Mouse (Mus musculus): ENCODE results near the gene Klhdc7b. TPM values are rescaled to one million over a fixed set of nuclear protein-coding genes. Genes with fewer than 3 reads are reported as not detected.

Klhdc7b gene
- polyA plus RNA-seq, 1 experiment from 2014 or later = not detected

DNA sequence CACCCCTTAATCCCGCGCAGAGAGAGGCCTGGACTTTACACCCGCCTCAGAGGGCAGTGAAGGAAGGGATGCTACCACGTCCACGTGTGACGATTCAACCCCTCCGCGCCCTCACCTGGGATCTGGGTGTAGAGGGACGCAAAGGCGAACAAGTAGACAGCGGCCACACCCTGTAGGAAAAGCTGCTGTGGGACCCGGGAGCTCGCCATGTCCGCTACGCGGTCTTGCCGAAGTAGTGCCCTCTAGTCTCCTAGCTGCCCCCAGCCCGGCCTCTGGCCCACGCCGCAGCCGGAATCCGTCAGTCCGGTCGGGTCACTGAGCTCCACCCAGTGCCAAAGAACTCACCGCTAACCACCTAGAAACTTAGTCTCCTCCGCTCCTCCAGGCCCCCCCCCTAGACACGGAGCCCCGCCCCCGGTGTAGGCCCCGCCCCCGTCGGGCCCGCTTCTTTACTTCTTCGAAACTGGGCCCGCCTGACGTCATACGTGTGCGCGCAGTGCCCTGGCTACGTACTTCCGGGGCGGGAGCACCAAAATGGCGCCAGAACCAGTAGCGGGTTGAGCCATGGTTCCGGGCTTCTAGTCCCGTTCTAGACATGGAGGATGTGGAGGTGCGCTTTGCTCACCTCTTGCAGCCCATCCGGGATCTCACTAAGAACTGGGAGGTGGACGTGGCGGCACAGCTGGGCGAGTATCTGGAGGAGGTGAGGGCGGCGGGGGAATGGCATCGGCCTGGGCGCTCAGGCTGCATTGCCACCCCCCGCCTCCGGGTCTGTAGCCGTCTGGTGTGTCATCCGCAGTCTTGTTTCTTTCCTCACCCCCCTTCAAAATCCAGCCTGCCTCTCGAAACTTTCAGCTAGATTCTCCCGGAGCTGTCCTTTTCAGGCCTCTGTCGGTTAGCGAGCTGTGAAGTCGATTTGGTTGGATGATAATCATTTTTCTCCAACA lies 29.2 kb upstream of the Klhdc7b start, which contains the start of the genes Lmf2 and Ncaph2:
Lmf2 (minus strand) TSS at position 419 of the 947 bp plus-strand sequence.
Ncaph2 (plus strand) TSS at position 479 of the 947 bp plus-strand sequence.
- under 1% methylated on average over 64 of the region's 64 CpGs for WGBS
- H3K9me3 ChIP-seq = no peaks in the 10 kb centered on the region
- H3K36me3 ChIP-seq = peaks cover 26% of the 10 kb centered on the region
- H3K27me3 ChIP-seq = no peaks in the 10 kb centered on the region
- H3K4me1 ChIP-seq (replicated peaks) = peaks cover 34% of the 10 kb centered on the region
- H3K4me3 ChIP-seq = peak within 1 kb of the TSS; percentile 72
- H3K4me2 ChIP-seq = peak within 1 kb of the TSS; percentile 91
- peak; percentile 94 for ATAC-seq (ENCODE audit: low FRiP score, low read depth)
- peak within 1 kb of the TSS; percentile 82 for H3K27ac ChIP-seq (replicated peaks)
- H3K9ac ChIP-seq = peak within 1 kb of the TSS; percentile 76

GRCm38 (mm10) chr15:89356372-89356771 lies 28.3 kb upstream of the Klhdc7b start:
- Histone ChIP-seq H3K9me3 (no peaks in the 10 kb centered on the region), H3K4me2 (peak overlapping the region; percentile 91), H3K4me1 (replicated peaks) (peaks cover 34% of the 10 kb centered on the region), H3K27ac (replicated peaks) (peak overlapping the region; percentile 82), H3K4me3 (peak overlapping the region; percentile 72), H3K9ac (peak overlapping the region; percentile 76), H3K27me3 (no peaks in the 10 kb centered on the region), H3K36me3 (peaks cover 26% of the 10 kb centered on the region)
- WGBS = 0% methylated on average over 15 of the region's 15 CpGs
- peak; percentile 41; the same call in 1 of the 2 replicates for ATAC-seq (ENCODE audit: low FRiP score, low read depth)

- Histone ChIP-seq H3K4me1 (replicated peaks) (peaks cover 34% of the 10 kb centered on the region), H3K36me3 (peaks cover 28% of the 10 kb centered on the region), H3K9ac (no peak overlapping the region), H3K4me3 (no peak overlapping the region), H3K4me2 (no peak overlapping the region), H3K27me3 (no peaks in the 10 kb centered on the region), H3K9me3 (no peaks in the 10 kb centered on the region), H3K27ac (replicated peaks) (no peak overlapping the region)
- ATAC-seq (ENCODE audit: low FRiP score, low read depth) = no peak
- WGBS = 87% methylated on average over 3 of the region's 3 CpGs
Measured at GRCm38 (mm10) chr15:89358784-89359183, 25.9 kb upstream of the Klhdc7b start.

DNA sequence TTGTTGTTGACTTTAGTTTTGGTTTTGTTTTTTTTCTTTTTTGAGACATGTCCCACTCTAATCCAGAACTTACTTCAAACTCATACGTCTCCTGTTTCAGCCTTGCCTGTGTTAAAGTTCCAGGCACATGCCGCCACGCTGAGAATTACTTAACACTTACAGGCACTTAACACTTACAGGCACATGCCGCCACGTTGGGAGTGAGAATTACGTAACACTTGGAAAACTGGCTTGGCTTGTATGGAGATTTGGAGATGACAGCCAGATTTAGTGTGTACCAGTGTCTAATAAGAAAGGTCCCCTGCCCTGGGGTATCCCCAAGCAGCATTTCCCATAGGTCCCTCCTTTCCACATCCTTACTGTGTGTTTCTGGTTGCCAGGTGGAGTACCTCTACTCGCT lies 21.7 kb upstream of the Klhdc7b start:
- Histone ChIP-seq H3K27ac (replicated peaks) (no peak overlapping the region), H3K9ac (no peak overlapping the region), H3K36me3 (peaks cover 71% of the 10 kb centered on the region), H3K4me3 (no peak overlapping the region), H3K4me2 (no peak overlapping the region), H3K4me1 (replicated peaks) (peaks cover 4% of the 10 kb centered on the region), H3K27me3 (no peaks in the 10 kb centered on the region), H3K9me3 (no peaks in the 10 kb centered on the region)
- no peak for ATAC-seq (ENCODE audit: low FRiP score, low read depth)
- 96% methylated on average over 7 of the region's 7 CpGs for WGBS

GRCm38 (mm10) chr15:89365141-89365551 lies 19.6 kb upstream of the Klhdc7b start:
- 94% methylated on average over 4 of the region's 4 CpGs for WGBS
- no peak overlapping the region for H3K4me2 ChIP-seq
- no peak overlapping the region for H3K27ac ChIP-seq (replicated peaks)
- H3K9ac ChIP-seq = no peak overlapping the region
- peaks cover 92% of the 10 kb centered on the region for H3K36me3 ChIP-seq
- H3K4me1 ChIP-seq (replicated peaks) = no peaks in the 10 kb centered on the region
- H3K9me3 ChIP-seq = no peaks in the 10 kb centered on the region
- H3K27me3 ChIP-seq = no peaks in the 10 kb centered on the region
- H3K4me3 ChIP-seq = no peak overlapping the region
- no peak for ATAC-seq (ENCODE audit: low FRiP score, low read depth)

- Histone ChIP-seq H3K4me2 (no peak overlapping the region), H3K4me1 (replicated peaks) (peaks cover 19% of the 10 kb centered on the region), H3K9me3 (no peaks in the 10 kb centered on the region), H3K27ac (replicated peaks) (no peak overlapping the region), H3K27me3 (peaks cover 13% of the 10 kb centered on the region), H3K9ac (no peak overlapping the region), H3K36me3 (peaks cover 52% of the 10 kb centered on the region), H3K4me3 (no peak overlapping the region)
- ATAC-seq (ENCODE audit: low FRiP score, low read depth) = no peak
- WGBS = 90% methylated on average over 13 of the region's 13 CpGs
Measured at GRCm38 (mm10) chr15:89372068-89372467, 12.6 kb upstream of the Klhdc7b start.

DNA sequence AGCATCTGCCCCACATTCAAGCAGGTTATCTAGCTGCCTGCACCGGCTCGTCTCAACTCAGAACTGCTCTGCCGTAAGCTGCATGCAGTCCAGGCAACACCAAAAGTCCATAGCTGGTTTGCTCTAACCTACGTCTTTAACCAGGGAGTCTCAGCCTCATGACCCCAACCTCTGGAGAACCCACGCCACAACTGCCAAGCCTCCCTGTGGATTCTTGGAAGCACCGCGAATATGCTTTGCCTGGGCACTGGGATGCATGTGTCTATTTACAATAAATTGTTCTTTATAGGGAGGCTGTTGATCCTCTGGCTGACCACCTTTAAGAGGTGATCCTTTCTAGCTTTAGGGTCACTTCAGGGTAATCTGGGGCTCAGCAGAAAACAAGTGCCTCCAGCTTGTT lies 12.2 kb upstream of the Klhdc7b start:
- H3K4me2 ChIP-seq = peak overlapping the region; percentile 91
- no peak for ATAC-seq (ENCODE audit: low FRiP score, low read depth)
- H3K4me1 ChIP-seq (replicated peaks) = peaks cover 19% of the 10 kb centered on the region
- 84% methylated on average over 7 of the region's 7 CpGs for WGBS
- H3K9me3 ChIP-seq = no peaks in the 10 kb centered on the region
- H3K27me3 ChIP-seq = peaks cover 17% of the 10 kb centered on the region
- H3K9ac ChIP-seq = 0 out of 2 replicates have a peak overlapping the region, but pooled peaks have one; percentile 89
- H3K36me3 ChIP-seq = peaks cover 47% of the 10 kb centered on the region
- peak overlapping the region; percentile 92 for H3K4me3 ChIP-seq
- no peak overlapping the region for H3K27ac ChIP-seq (replicated peaks)

DNA sequence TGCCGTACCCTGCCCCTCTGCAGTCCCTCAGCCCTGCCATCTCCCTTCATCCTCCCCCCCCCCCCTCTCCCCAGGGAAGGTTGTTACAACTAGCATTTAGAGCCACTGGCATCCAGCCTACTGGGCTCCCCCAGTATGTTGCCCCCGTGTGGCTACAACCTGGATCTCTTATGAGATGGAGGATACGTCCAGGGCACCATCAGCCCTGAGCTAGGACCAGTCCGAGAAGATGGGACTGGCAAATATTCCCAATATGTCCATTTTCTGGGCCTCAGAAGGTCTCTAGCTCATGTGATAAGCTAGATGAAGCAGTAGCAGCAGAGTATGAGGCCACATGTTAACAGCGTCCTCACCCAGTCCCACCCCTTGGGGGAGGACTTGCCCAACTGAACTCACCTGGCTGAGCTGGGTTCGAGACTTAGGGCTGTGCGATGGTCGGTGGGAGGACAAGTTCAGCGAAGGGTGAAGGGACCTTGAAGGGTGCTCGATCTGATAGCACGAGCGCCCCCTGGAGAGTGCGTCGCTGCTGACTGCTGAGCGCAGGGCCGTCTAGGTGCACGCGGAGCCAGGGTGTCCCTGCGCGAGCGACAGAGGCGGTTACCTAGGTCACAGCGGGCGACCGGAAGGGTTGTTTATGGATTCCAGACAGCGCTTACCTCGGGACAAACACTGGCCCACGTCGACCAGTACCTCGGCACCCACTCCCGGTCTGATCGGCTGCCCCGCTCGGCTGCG lies 11.5 kb upstream of the Klhdc7b start:
- Histone ChIP-seq H3K36me3 (peaks cover 40% of the 10 kb centered on the region), H3K9ac (peak overlapping the region; percentile 89), H3K4me3 (peak overlapping the region; percentile 92), H3K4me1 (replicated peaks) (peaks cover 22% of the 10 kb centered on the region), H3K4me2 (peak overlapping the region; percentile 91), H3K27ac (replicated peaks) (peak overlapping the region; percentile 97), H3K27me3 (peaks cover 24% of the 10 kb centered on the region), H3K9me3 (no peaks in the 10 kb centered on the region)
- 2% methylated on average over 35 of the region's 35 CpGs for WGBS
- ATAC-seq (ENCODE audit: low FRiP score, low read depth) = peak; percentile 82

GRCm38 (mm10) chr15:89373762-89374248 lies 10.9 kb upstream of the Klhdc7b start, which contains the start of gene Sco2:
Gene Sco2 (minus strand): TSS chr15:89373846.
- 0% methylated on average over 42 of the region's 42 CpGs for WGBS
- Histone ChIP-seq H3K36me3 (peaks cover 34% of the 10 kb centered on the region), H3K9me3 (no peaks in the 10 kb centered on the region), H3K27me3 (peaks cover 29% of the 10 kb centered on the region), H3K4me2 (peak within 1 kb of the TSS; percentile 91), H3K4me1 (replicated peaks) (peaks cover 28% of the 10 kb centered on the region), H3K4me3 (peak within 1 kb of the TSS; percentile 92), H3K9ac (peak within 1 kb of the TSS; percentile 89), H3K27ac (replicated peaks) (peak within 1 kb of the TSS; percentile 97)
- ATAC-seq (ENCODE audit: low FRiP score, low read depth) = peak; percentile 89

DNA sequence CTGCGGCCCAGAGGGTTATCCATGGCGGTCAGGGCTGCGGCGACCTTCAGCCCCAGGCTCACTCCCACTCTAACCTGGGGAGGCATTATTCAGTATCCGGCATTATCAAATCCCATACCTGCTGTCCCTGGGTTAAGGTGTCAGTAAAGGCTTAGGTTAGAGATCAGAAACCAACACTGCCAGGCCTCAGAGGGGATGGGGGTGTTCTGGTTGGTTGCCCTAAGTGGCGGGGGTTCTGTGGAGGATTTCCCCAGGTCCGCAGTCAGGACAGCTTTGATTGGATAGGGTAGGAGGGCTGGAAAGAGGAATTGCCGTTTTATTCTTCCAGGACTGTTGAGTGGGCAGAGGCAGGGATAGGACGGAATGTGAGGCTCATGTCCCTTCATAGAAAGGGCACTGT lies 10.4 kb upstream of the Klhdc7b start:
- peak overlapping the region; percentile 97 for H3K27ac ChIP-seq (replicated peaks)
- H3K9me3 ChIP-seq = no peaks in the 10 kb centered on the region
- ATAC-seq (ENCODE audit: low FRiP score, low read depth) = 0 out of 2 replicates have a peak, but pooled peaks have one; percentile 6
- peaks cover 35% of the 10 kb centered on the region for H3K27me3 ChIP-seq
- H3K4me3 ChIP-seq = peak overlapping the region; percentile 92
- peaks cover 33% of the 10 kb centered on the region for H3K4me1 ChIP-seq (replicated peaks)
- 52% methylated on average over 9 of the region's 9 CpGs for WGBS
- peaks cover 29% of the 10 kb centered on the region for H3K36me3 ChIP-seq
- H3K4me2 ChIP-seq = peak overlapping the region; percentile 91
- peak overlapping the region; percentile 89 for H3K9ac ChIP-seq

DNA sequence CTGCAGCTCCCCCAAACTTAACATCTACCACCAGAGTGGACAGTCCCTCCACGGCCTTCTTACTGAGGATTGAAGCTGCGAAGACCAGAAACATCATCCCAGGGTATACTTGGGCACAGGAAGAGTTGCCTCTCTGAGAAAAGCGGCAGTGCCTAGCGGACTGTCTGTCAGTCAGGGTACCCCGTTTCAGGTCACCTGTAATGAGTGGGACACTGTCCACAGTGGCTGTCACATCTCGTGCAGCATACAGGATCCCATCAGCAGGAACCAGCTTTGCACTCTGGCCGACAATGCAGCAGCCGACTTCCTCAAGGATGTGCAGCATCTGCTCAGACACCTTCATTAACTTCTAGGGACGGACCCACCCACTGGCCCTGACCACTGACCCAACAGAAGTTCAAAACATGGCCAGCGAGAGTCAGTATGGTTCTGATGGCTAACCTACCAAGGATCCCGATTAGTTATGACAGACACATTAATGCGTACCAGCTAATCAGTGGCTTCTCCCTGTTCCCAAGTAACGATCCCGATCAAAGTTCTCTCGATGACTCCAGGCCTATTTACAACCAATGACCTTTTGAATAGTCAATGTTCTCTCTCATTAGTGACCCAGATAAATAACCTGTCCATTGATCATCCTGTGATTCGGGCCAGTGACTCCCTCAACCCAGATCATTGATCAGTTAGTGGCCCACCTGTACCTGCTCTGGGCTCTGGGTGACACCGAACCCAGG lies 9.7 kb upstream of the Klhdc7b start:
- 93% methylated on average over 17 of the region's 17 CpGs for WGBS
- Histone ChIP-seq H3K27me3 (peaks cover 39% of the 10 kb centered on the region), H3K4me1 (replicated peaks) (peaks cover 36% of the 10 kb centered on the region), H3K4me3 (peak overlapping the region; percentile 92; the same call in 1 of the 2 replicates), H3K9ac (no peak overlapping the region), H3K36me3 (peaks cover 23% of the 10 kb centered on the region), H3K27ac (replicated peaks) (no peak overlapping the region), H3K4me2 (peak overlapping the region; percentile 91; the same call in 1 of the 2 replicates), H3K9me3 (no peaks in the 10 kb centered on the region)
- no peak for ATAC-seq (ENCODE audit: low FRiP score, low read depth)
